Mouse (Mus musculus): ENCODE results near the gene Gm960.

The Gm960 gene

GRCm38 (mm10) chr19:4622780-4623179, 75.7 kb downstream of the Gm960 start:
- no peak for DNase-seq

- no peak for DNase-seq
These were observed 77.7 kb downstream of the Gm960 start for GRCm38 (mm10) chr19:4620721-4621120.

GRCm38 (mm10) chr19:4619461-4619860, 79.0 kb downstream of the Gm960 start:
- DNase-seq: no peak

- peak; percentile 67 to 78 for DNase-seq
These were observed 80.3 kb downstream of the Gm960 start for GRCm38 (mm10) chr19:4618183-4618582.

GRCm38 (mm10) chr19:4616546-4616945, 81.9 kb downstream of the Gm960 start:
- DNase-seq: no peak

GRCm38 (mm10) chr19:4615151-4616093, 83.0 kb downstream of the Gm960 start, which contains the start of gene Lrfn4:
Gene Lrfn4 (minus strand): TSS chr19:4615667.
- DNase-seq: peak; percentile 90 to 96

GRCm38 (mm10) chr19:4614305-4615150, 83.9 kb downstream of the Gm960 start:
- DNase-seq: peak; percentile 42 to 61

GRCm38 (mm10) chr19:4613464-4614304, 84.8 kb downstream of the Gm960 start:
- peak in 1 of 2 experiments; percentile 25 for DNase-seq

GRCm38 (mm10) chr19:4612181-4612961, 86.1 kb downstream of the Gm960 start:
- peak in 1 of 2 experiments; percentile 23 for DNase-seq

GRCm38 (mm10) chr19:4610109-4610508, 88.4 kb downstream of the Gm960 start:
- DNase-seq: peak in 1 of 2 experiments; percentile 37

- peak in 1 of 2 experiments; percentile 13 for DNase-seq
These were observed 90.0 kb downstream of the Gm960 start for GRCm38 (mm10) chr19:4608511-4608910.

- DNase-seq: peak in 1 of 2 experiments; percentile 18
These were observed 91.1 kb downstream of the Gm960 start for GRCm38 (mm10) chr19:4607406-4607805.

GRCm38 (mm10) chr19:4605654-4606053, 92.8 kb downstream of the Gm960 start:
- peak in 1 of 2 experiments; percentile 11 for DNase-seq

GRCm38 (mm10) chr19:4603801-4604723, 94.4 kb downstream of the Gm960 start:
- DNase-seq: peak; percentile 70 to 71

- no peak for DNase-seq
These were observed 96.0 kb downstream of the Gm960 start for GRCm38 (mm10) chr19:4602459-4602858.

- DNase-seq: no peak
These were observed 102.4 kb downstream of the Gm960 start for GRCm38 (mm10) chr19:4596071-4596470.

- DNase-seq: no peak
These were observed 104.5 kb downstream of the Gm960 start for GRCm38 (mm10) chr19:4593792-4594522.

GRCm38 (mm10) chr19:4590025-4590424, 108.4 kb downstream of the Gm960 start:
- DNase-seq: peak; percentile 27 to 55

- DNase-seq: peak in 1 of 2 experiments; percentile 21
These were observed 109.4 kb downstream of the Gm960 start for GRCm38 (mm10) chr19:4589081-4589480.

GRCm38 (mm10) chr19:4588430-4588829, 110.0 kb downstream of the Gm960 start:
- no peak for DNase-seq

Measured in lung, postnatal 4 days (tissue).